Mouse (Mus musculus): ENCODE measurements at regions not wholly inside any gene's neighbourhood (a gene's known extent, or its start where the extent isn't known, plus 50 kb on each side); places are given as distances from the start of the nearest gene placed in this dataset.

- no peak for TF ChIP-seq CTCF (IDR thresholded peaks at IDR 0.05; ENCODE audit: borderline replicate concordance, extremely low read depth, insufficient read depth, insufficient read length)
- TF ChIP-seq POLR2A (IDR thresholded peaks at IDR 0.05; ENCODE audit: borderline replicate concordance, extremely low read depth, insufficient read depth, insufficient read length, poor library complexity, severe bottlenecking), result no peak
These were observed 132.2 kb upstream of the Atxn1 start for GRCm38 (mm10) chr13:46096968-46097367.
